Mouse (Mus musculus) kidney, adult 2 months (tissue): ENCODE measurements around the gene Ep400.

ENCODE experiments used
- CTCF ChIP-seq: fragments of 200-500 bp; conservative IDR thresholded peaks from 2 replicates; pipeline ENCODE4 v1.5.1; 2011; ENCODE audit warnings: low read depth, mild to moderate bottlenecking, control low read depth, low read length, moderate library complexity, mixed read lengths; ENCODE audit not compliant: insufficient read depth, insufficient read length
- POLR2A ChIP-seq: fragments of 200-500 bp; IDR thresholded peaks from one replicate; pipeline ENCODE4 v1.6.1; 2011; ENCODE audit warnings: low read depth, low read length, control low read depth

DNA sequence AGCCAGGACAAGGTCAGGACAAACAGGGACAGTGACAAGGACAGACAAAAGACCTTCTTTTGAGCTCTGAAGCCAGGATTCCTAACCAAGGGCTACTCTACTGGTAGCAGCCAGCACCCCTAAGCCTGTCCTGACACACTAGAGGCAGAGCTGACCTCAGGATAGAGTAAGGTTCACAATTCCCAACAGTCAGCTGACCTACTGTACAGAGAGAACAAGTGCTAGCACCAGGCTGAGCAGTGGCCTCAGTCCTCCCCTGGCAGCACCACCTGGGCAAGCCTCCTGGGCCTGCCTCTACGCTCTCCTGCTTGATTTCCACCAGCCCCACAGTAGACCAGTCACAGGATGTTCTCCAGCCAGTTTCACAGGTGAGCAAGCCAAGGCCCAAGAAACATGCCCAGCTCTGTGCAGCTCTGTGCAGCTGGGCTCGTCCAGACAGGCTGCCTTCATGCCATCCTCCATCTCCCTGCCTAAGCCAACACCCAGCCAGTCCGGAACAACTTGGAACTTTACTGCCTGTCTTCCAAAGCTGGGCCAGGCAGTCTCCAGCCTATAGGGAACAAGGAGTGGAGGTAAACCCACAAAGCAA lies 30.6 kb upstream of the Ep400 start:
- TF ChIP-seq CTCF, result no peak
- no peak for TF ChIP-seq POLR2A
